Mouse (Mus musculus) liver, embryonic 14.5 days (tissue): Measurements from ENCODE around the gene Ezr. TPM values are rescaled to one million over a fixed set of nuclear protein-coding genes. Genes with fewer than 3 reads are reported as not detected.
"Not testable (repeated sequence)": the region's sequence is repeated elsewhere in the genome, so short reads cannot be mapped to it uniquely, and the experiment has no call there.

Experiments used
- ATAC-seq: fragments of 200-750 bp; cut with Nextera tagmentation; 2 replicates; pipeline ENCODE4 v1.8.0; 2017; ENCODE audit warnings: moderate number of reproducible peaks, mild to moderate bottlenecking, moderate library complexity; ENCODE audit not compliant: insufficient read depth
- DNase-seq, 3 experiments: peaks; one replicate each; pipeline ENCODE4 v3.0.0-alpha.2; 2012 to 2013; ENCODE audit warnings: low read depth in 3 of 3, low spot score in 3 of 3
- H3K27ac ChIP-seq: fragments of 300-500 bp; sonication (generic); 2 replicates; pipeline ENCODE4 v1.5.1; 2014; ENCODE audit warnings: moderate library complexity, mild to moderate bottlenecking, control low read depth, inconsistent platforms
- H3K27me3 ChIP-seq: fragments of 300-500 bp; sonication (generic); 2 replicates; pipeline ENCODE4 v1.6.1; 2014; ENCODE audit warnings: mild to moderate bottlenecking, low read length, moderate library complexity; ENCODE audit not compliant: control insufficient read depth, insufficient read depth
- H3K36me3 ChIP-seq: fragments of 300-500 bp; sonication (generic); replicated peaks from 2 replicates; pipeline ENCODE4 v1.6.1; 2014; ENCODE audit warnings: low read depth; ENCODE audit not compliant: control insufficient read depth, insufficient read depth
- H3K4me1 ChIP-seq, 2 experiments: fragments of 200-500 bp in 1 of 2; fragments of 300-500 bp in 1 of 2; sonication (generic) in 1 of 2; replicated peaks; 2 replicates each; pipeline ENCODE4 v1.6.1; 2012 to 2014; ENCODE audit warnings: antibody characterized with exemption in 1 of 2, inconsistent platforms in 1 of 2, low read length in 1 of 2; ENCODE audit not compliant: control insufficient read depth in 2 of 2, insufficient read depth in 2 of 2
- H3K4me2 ChIP-seq: fragments of 300-500 bp; sonication (generic); 2 replicates; pipeline ENCODE4 v1.6.1; 2014; ENCODE audit warnings: low read depth, mild to moderate bottlenecking, control low read depth, moderate library complexity
- H3K4me3 ChIP-seq, 2 experiments: fragments of 200-500 bp in 1 of 2; fragments of 300-500 bp in 1 of 2; sonication (generic) in 1 of 2; 2 replicates each; pipeline ENCODE4 v1.5.1; 2012 to 2014; ENCODE audit warnings: low read depth in 2 of 2, low read length in 2 of 2, mild to moderate bottlenecking in 2 of 2, control low read depth in 1 of 2, inconsistent platforms in 1 of 2, moderate library complexity in 1 of 2; ENCODE audit not compliant: insufficient read depth in 1 of 2
- H3K9ac ChIP-seq: fragments of 300-500 bp; sonication (generic); replicated peaks from 2 replicates; pipeline ENCODE4 v1.6.1; 2014; ENCODE audit warnings: mild to moderate bottlenecking, control low read depth, moderate library complexity
- H3K9me3 ChIP-seq: fragments of 300-500 bp; sonication (generic); 2 replicates; pipeline ENCODE4 v1.6.1; 2016; ENCODE audit warnings: low read length, mixed read lengths; ENCODE audit not compliant: control insufficient read depth
- CTCF ChIP-seq: IDR thresholded peaks from 2 replicates; pipeline ENCODE4 v1.5.1; 2016; ENCODE audit warnings: antibody characterized with exemption, low read depth, control low read depth
- EP300 ChIP-seq: IDR thresholded peaks from 2 replicates; pipeline ENCODE4 v1.6.1; 2016; ENCODE audit warnings: antibody characterized with exemption, low read depth
- WGBS: fragments of 180-500 bp; shearing (Covaris S2); extraction: QIAGEN DNeasy Blood & Tissue Kit; methylation state at CpG from one replicate; pipeline ENCODE4 v1.1.7; 2014; ENCODE audit not compliant: insufficient replicate concordance; 5-methylcytosine and 5-hydroxymethylcytosine counted together
- polyA plus RNA-seq, 2 experiments: library from polyadenylated mRNA; depleted of rRNA in 1 of 2; stranded (reverse) in 1 of 2; unstranded in 1 of 2; fragments of >200 nt; fragmentation: Nextera tagmentation in 1 of 2; extraction: Ambion mirVana in 1 of 2; gene quantifications; 2 replicates each; pipeline versions ENCODE4 v1.2.1 to v1.2.3; 2012 to 2014

Ezr gene
- polyA plus RNA-seq, 2 experiments: 31.2 to 41.7 TPM

GRCm38 (mm10) chr17:6729244-6729742 is 53.3 kb downstream of the Ezr start:
- DNase-seq: no peak

GRCm38 (mm10) chr17:6727996-6728610 is 54.5 kb downstream of the Ezr start:
- no peak for TF ChIP-seq EP300
- no peak for TF ChIP-seq CTCF
- Histone ChIP-seq H3K4me3 (no peak overlapping the region), H3K36me3 (no peaks in the 10 kb centered on the region), H3K27ac (no peak overlapping the region), H3K27me3 (no peaks in the 10 kb centered on the region), H3K9me3 (no peaks in the 10 kb centered on the region), H3K4me2 (no peak overlapping the region), H3K4me1 (no peaks in the 10 kb centered on the region), H3K9ac (no peak overlapping the region)
- DNase-seq: no peak
- no peak for ATAC-seq
- 80% methylated on average over 12 of the region's 12 CpGs for WGBS

More at GRCm38 (mm10) chr17:6729244-6729742, 53.3 kb downstream of the Ezr start:
- no peak for ATAC-seq
- Histone ChIP-seq H3K27me3 (no peaks in the 10 kb centered on the region), H3K9ac (no peak overlapping the region), H3K4me3 (no peak overlapping the region), H3K9me3 (no peaks in the 10 kb centered on the region), H3K4me2 (no peak overlapping the region), H3K27ac (no peak overlapping the region), H3K36me3 (no peaks in the 10 kb centered on the region), H3K4me1 (no peaks in the 10 kb centered on the region)
- 21% methylated on average over 6 of the region's 6 CpGs for WGBS
- no peak for TF ChIP-seq EP300
- TF ChIP-seq CTCF: no peak

GRCm38 (mm10) chr17:6713944-6714343 is 68.6 kb downstream of the Ezr start:
- H3K9ac ChIP-seq, H3K9me3 ChIP-seq, H3K4me2 ChIP-seq, DNase-seq, H3K36me3 ChIP-seq, H3K27me3 ChIP-seq, H3K27ac ChIP-seq, H3K4me3 ChIP-seq, ATAC-seq, H3K4me1 ChIP-seq: not testable (repeated sequence)
- 64% methylated on average over 8 of the region's 8 CpGs for WGBS

DNA sequence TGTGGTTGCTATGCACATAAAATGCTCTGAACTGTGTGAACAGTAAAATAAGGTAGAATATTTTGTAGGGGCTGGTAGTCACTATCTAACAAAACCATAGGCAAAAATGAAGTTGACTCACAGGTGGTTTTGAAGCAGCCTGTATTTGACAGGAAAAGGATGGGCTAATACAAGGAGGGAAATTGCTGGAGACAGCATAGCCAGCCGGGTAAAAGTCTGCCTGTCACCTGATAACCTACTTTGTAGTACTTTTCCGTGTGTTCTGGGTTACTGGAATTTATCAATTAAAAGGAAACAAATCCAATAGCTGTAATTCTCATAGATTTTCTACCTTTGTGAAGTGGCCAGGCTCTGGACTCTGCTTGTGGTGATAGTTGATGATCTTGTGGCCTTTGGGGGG is 69.1 kb downstream of the Ezr start:
- H3K27ac ChIP-seq, ATAC-seq, H3K4me2 ChIP-seq, DNase-seq, H3K4me3 ChIP-seq, H3K4me1 ChIP-seq, H3K27me3 ChIP-seq, H3K9ac ChIP-seq, H3K36me3 ChIP-seq, H3K9me3 ChIP-seq: not testable (repeated sequence)
- WGBS: 46% methylated on average over 2 of the region's 2 CpGs

DNA sequence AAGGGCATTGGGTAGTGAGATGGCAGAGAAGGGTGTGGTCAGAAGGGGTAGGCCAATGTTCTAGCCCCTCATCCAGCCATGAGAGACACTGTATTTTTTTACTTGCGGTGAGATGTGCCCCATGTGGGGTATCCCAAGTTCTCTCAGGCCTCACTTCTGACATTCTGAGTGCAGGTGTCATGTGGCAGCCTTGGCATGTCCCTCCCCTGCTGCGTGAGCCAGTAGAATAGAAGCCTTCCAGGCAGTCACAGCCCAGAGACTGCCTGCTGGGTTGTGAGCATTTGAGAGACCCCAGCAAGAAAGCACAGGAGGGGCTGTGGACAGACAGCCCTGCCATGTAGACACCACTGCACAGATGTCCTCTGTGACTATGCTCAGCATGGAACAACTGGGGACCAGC is 74.4 kb downstream of the Ezr start:
- DNase-seq, H3K27me3 ChIP-seq, H3K36me3 ChIP-seq, ATAC-seq, H3K4me2 ChIP-seq, H3K4me1 ChIP-seq, H3K9ac ChIP-seq, H3K9me3 ChIP-seq, H3K27ac ChIP-seq, H3K4me3 ChIP-seq: not testable (repeated sequence)
- WGBS: 75% methylated on average over 2 of the region's 2 CpGs

DNA sequence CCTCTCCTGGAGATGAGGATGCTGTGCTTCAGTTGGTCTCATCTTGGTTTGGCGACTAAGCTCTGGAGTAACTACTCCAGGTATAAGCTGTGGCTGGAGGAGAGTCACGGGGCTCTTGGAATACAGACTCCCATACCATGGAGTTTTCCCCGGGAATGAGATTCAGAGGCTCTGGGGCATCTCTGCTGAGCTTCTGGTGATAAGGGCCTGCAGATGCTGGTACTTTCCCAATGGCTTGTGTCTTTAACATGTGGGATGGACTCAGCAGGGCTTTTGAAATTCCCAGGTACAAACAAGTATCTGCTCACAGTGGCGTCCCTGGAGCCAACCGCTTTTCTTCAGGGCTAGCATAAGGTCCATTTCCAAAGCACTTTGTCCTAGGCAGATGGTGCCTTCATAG is 75.2 kb downstream of the Ezr start:
- DNase-seq, H3K4me2 ChIP-seq, H3K27me3 ChIP-seq, H3K4me3 ChIP-seq, H3K9ac ChIP-seq, H3K27ac ChIP-seq, H3K9me3 ChIP-seq, H3K4me1 ChIP-seq, H3K36me3 ChIP-seq, ATAC-seq: not testable (repeated sequence)
- 69% methylated on average over 5 of the region's 5 CpGs for WGBS

GRCm38 (mm10) chr17:6706448-6706847 is 76.1 kb downstream of the Ezr start:
- 72% methylated on average over 5 of the region's 5 CpGs for WGBS
- H3K4me3 ChIP-seq, ATAC-seq: not testable (repeated sequence)

More at GRCm38 (mm10) chr17:6706448-6706847, 76.1 kb downstream of the Ezr start:
- not testable (repeated sequence) for DNase-seq, H3K36me3 ChIP-seq, H3K27ac ChIP-seq, H3K27me3 ChIP-seq, H3K9me3 ChIP-seq, H3K4me2 ChIP-seq, H3K9ac ChIP-seq, H3K4me1 ChIP-seq
